Mouse (Mus musculus) liver, adult 2 months (tissue): ENCODE measurements around the gene Mogat2. TPM values are rescaled to one million over a fixed set of nuclear protein-coding genes. Genes with fewer than 3 reads are reported as not detected.

Experiments
- DNase-seq: peaks from one replicate; pipeline ENCODE4 v3.0.0-alpha.2; 2011; ENCODE audit warnings: low read depth, low spot score; ENCODE audit errors: extremely low read depth
- H3K27ac ChIP-seq: fragments of 200-500 bp; replicated peaks from 2 replicates; pipeline ENCODE4 v1.5.1; 2012; ENCODE audit warnings: low read depth, mild to moderate bottlenecking, control low read depth, inconsistent platforms, low read length; ENCODE audit not compliant: insufficient read depth
- H3K27me3 ChIP-seq: fragments of 200-500 bp; 2 replicates; pipeline ENCODE4 v1.6.1; 2012; ENCODE audit warnings: mild to moderate bottlenecking, moderate library complexity, low read length, inconsistent platforms; ENCODE audit not compliant: control insufficient read depth, insufficient read depth
- H3K36me3 ChIP-seq: fragments of 200-500 bp; 2 replicates; pipeline ENCODE4 v1.6.1; 2012; ENCODE audit warnings: low read length, inconsistent platforms; ENCODE audit not compliant: control insufficient read depth, insufficient read depth
- H3K4me1 ChIP-seq: fragments of 200-500 bp; 2 replicates; pipeline ENCODE4 v1.6.1; 2011; ENCODE audit warnings: low read length; ENCODE audit not compliant: control insufficient read depth, insufficient read depth
- H3K4me3 ChIP-seq: fragments of 200-500 bp; 2 replicates; pipeline ENCODE4 v1.5.1; 2011; ENCODE audit warnings: low read depth, mild to moderate bottlenecking, control low read depth, low read length, moderate library complexity; ENCODE audit not compliant: insufficient read depth
- H3K79me2 ChIP-seq: fragments of 200-500 bp; 2 replicates; pipeline ENCODE4 v1.6.1; 2012; ENCODE audit warnings: inconsistent platforms, mild to moderate bottlenecking, low read length, moderate library complexity; ENCODE audit not compliant: control insufficient read depth, insufficient read depth
- H3K9ac ChIP-seq: fragments of 200-500 bp; 2 replicates; pipeline ENCODE4 v1.6.1; 2012; ENCODE audit warnings: low read depth, mild to moderate bottlenecking, control low read depth, inconsistent platforms, low read length
- CTCF ChIP-seq: fragments of 200-500 bp; IDR thresholded peaks from 2 replicates; pipeline ENCODE4 v1.5.1; 2011; ENCODE audit warnings: low read depth, low read length, control low read depth
- POLR2A ChIP-seq: fragments of 200-500 bp; IDR thresholded peaks from 2 replicates; pipeline ENCODE4 v1.6.1; 2011; ENCODE audit warnings: low read length, control low read depth; ENCODE audit not compliant: insufficient read depth; ENCODE audit errors: extremely low read depth
- WGBS: fragments of 180-500 bp; shearing (Covaris S2); methylation state at CpG from one replicate; pipeline ENCODE4 v1.1.7; 2018; 5-methylcytosine and 5-hydroxymethylcytosine counted together
- polyA plus RNA-seq: library from polyadenylated mRNA; depleted of rRNA; stranded (reverse); fragments of >200 nt; gene quantifications from 2 replicates; pipeline ENCODE4 v1.2.3, GENCODE M21; 2012
- total RNA-seq: library from RNA; depleted of rRNA; stranded (reverse); fragments of >200 nt; gene quantifications from 2 replicates; pipeline ENCODE4 v1.2.3, GENCODE M21; 2014

The Mogat2 gene
- total and polyA plus RNA-seq, 2 experiments: 0.22 to 0.74 TPM

GRCm38 (mm10) chr7:99264597-99264996, 26.2 kb upstream of the Mogat2 start:
- H3K27me3 ChIP-seq: peaks cover 18% of the 10 kb centered on the region; the same call in 1 of the 2 replicates
- TF ChIP-seq POLR2A (no peak), CTCF (no peak)
- H3K79me2 ChIP-seq: no peaks in the 10 kb centered on the region
- no peak overlapping the region for H3K9ac ChIP-seq
- H3K36me3 ChIP-seq: no peaks in the 10 kb centered on the region
- no peak overlapping the region for H3K27ac ChIP-seq
- no peaks in the 10 kb centered on the region for H3K4me1 ChIP-seq
- DNase-seq: no peak
- no peak overlapping the region for H3K4me3 ChIP-seq

- H3K27ac ChIP-seq: no peak overlapping the region
- H3K79me2 ChIP-seq: no peaks in the 10 kb centered on the region
- WGBS: 56% methylated on average over 4 of the region's 4 CpGs
- no peaks in the 10 kb centered on the region for H3K4me1 ChIP-seq
- no peak for TF ChIP-seq POLR2A
- no peak for TF ChIP-seq CTCF
- no peaks in the 10 kb centered on the region for H3K36me3 ChIP-seq
- no peak for DNase-seq
- peaks cover 11% of the 10 kb centered on the region; the same call in 1 of the 2 replicates for H3K27me3 ChIP-seq
- no peak overlapping the region for H3K9ac ChIP-seq
- no peak overlapping the region for H3K4me3 ChIP-seq
Observed at GRCm38 (mm10) chr7:99263509-99263908, 25.1 kb upstream of the Mogat2 start.

- H3K27me3 ChIP-seq: peaks cover 2% of the 10 kb centered on the region; the same call in 1 of the 2 replicates
- DNase-seq: no peak
Observed at GRCm38 (mm10) chr7:99261900-99262299, 23.5 kb upstream of the Mogat2 start.

GRCm38 (mm10) chr7:99255006-99255405, 16.6 kb upstream of the Mogat2 start:
- TF ChIP-seq CTCF (no peak), POLR2A (no peak)
- DNase-seq: no peak
- H3K9ac ChIP-seq: no peak overlapping the region
- WGBS: 90% methylated on average over 7 of the region's 7 CpGs
- H3K27ac ChIP-seq: no peak overlapping the region
- no peaks in the 10 kb centered on the region for H3K27me3 ChIP-seq
- no peaks in the 10 kb centered on the region for H3K79me2 ChIP-seq
- H3K36me3 ChIP-seq: no peaks in the 10 kb centered on the region
- no peak overlapping the region for H3K4me3 ChIP-seq
- no peaks in the 10 kb centered on the region for H3K4me1 ChIP-seq

More at GRCm38 (mm10) chr7:99261900-99262299, 23.5 kb upstream of the Mogat2 start:
- Histone ChIP-seq H3K27ac (no peak overlapping the region), H3K79me2 (no peaks in the 10 kb centered on the region), H3K9ac (no peak overlapping the region), H3K4me1 (no peaks in the 10 kb centered on the region), H3K36me3 (no peaks in the 10 kb centered on the region), H3K4me3 (no peak overlapping the region)
- 63% methylated on average over 3 of the region's 3 CpGs for WGBS
- peak; percentile 19; the same call in 1 of the 2 replicates for TF ChIP-seq CTCF
- no peak for TF ChIP-seq POLR2A

GRCm38 (mm10) chr7:99250386-99250785, 12.0 kb upstream of the Mogat2 start:
- WGBS: 48% methylated on average over 9 of the region's 9 CpGs
- Histone ChIP-seq H3K27me3 (no peaks in the 10 kb centered on the region), H3K4me1 (no peaks in the 10 kb centered on the region), H3K79me2 (no peaks in the 10 kb centered on the region), H3K9ac (no peak overlapping the region), H3K27ac (no peak overlapping the region), H3K4me3 (no peak overlapping the region), H3K36me3 (no peaks in the 10 kb centered on the region)
- DNase-seq: no peak
- TF ChIP-seq POLR2A (no peak), CTCF (no peak)

- TF ChIP-seq POLR2A: no peak
- peak; percentile 70 for TF ChIP-seq CTCF
- Histone ChIP-seq H3K79me2 (no peaks in the 10 kb centered on the region), H3K9ac (no peak overlapping the region), H3K36me3 (no peaks in the 10 kb centered on the region), H3K4me1 (no peaks in the 10 kb centered on the region), H3K4me3 (no peak overlapping the region), H3K27ac (no peak overlapping the region), H3K27me3 (no peaks in the 10 kb centered on the region)
- DNase-seq: peak; percentile 69
- 2% methylated on average over 10 of the region's 10 CpGs for WGBS
Observed at GRCm38 (mm10) chr7:99249582-99249911, 11.1 kb upstream of the Mogat2 start.
